Mouse (Mus musculus) CH12.LX (cell line): Measurements from ENCODE around the gene Fam210b. TPM values are rescaled to one million over a fixed set of nuclear protein-coding genes. Genes with fewer than 3 reads are reported as not detected.

Experiments used
- DNase-seq: peaks from one replicate; pipeline ENCODE4 v3.0.0-alpha.2; 2013; ENCODE audit errors: extremely low read depth
- H3K27ac ChIP-seq: 2 replicates; pipeline ENCODE4 v1.5.1; 2012; ENCODE audit warnings: low read depth, mild to moderate bottlenecking, control low read depth, moderate library complexity; ENCODE audit not compliant: insufficient read depth
- H3K27me3 ChIP-seq: replicated peaks from 2 replicates; pipeline ENCODE3; 2012; ENCODE audit warnings: inconsistent platforms
- H3K36me3 ChIP-seq, 2 experiments: replicated peaks in 1 of 2; 2 replicates each; pipeline versions ENCODE3 to v1.6.1; 2012; ENCODE audit warnings: inconsistent platforms in 1 of 2, low read length in 1 of 2, mild to moderate bottlenecking in 1 of 2, mixed read lengths in 1 of 2, moderate library complexity in 1 of 2; ENCODE audit not compliant: control insufficient read depth in 1 of 2, insufficient read depth in 1 of 2
- H3K4me1 ChIP-seq, 2 experiments: 2 replicates each; pipeline ENCODE4 v1.6.1; 2012; ENCODE audit warnings: inconsistent platforms in 1 of 2, moderate library complexity in 1 of 2; ENCODE audit not compliant: insufficient read depth in 2 of 2, control insufficient read depth in 1 of 2
- H3K4me2 ChIP-seq: 2 replicates; pipeline ENCODE4 v1.6.1; 2012; ENCODE audit warnings: low read depth, mild to moderate bottlenecking, control low read depth; ENCODE audit not compliant: poor library complexity, insufficient read depth, severe bottlenecking
- H3K4me3 ChIP-seq, 3 experiments: fragments of 150-350 bp in 1 of 3; sonication (generic) in 1 of 3; replicated peaks in 1 of 3; 2 replicates each; pipeline versions ENCODE3 to v1.5.1; 2011 to 2012; ENCODE audit warnings: low read depth in 2 of 3, low read length in 2 of 3, mild to moderate bottlenecking in 2 of 3, moderate library complexity in 2 of 3, control low read depth in 1 of 3, improper control_type of control experiment in 1 of 3, inconsistent platforms in 1 of 3, mixed read lengths in 1 of 3; ENCODE audit not compliant: poor library complexity in 1 of 3
- H3K79me2 ChIP-seq: replicated peaks from 2 replicates; pipeline ENCODE4 v1.6.1; 2012; ENCODE audit warnings: mild to moderate bottlenecking, moderate library complexity; ENCODE audit not compliant: control insufficient read depth, poor library complexity, insufficient read depth, severe bottlenecking; ENCODE audit errors: extremely low read depth
- H3K9ac ChIP-seq: 2 replicates; pipeline ENCODE4 v1.6.1; 2012; ENCODE audit warnings: low read depth, mild to moderate bottlenecking, control low read depth, moderate library complexity; ENCODE audit not compliant: insufficient read depth
- H3K9me3 ChIP-seq: replicated peaks from 2 replicates; pipeline ENCODE3; 2012; ENCODE audit warnings: low read length, inconsistent platforms, mixed read lengths
- CHD1 ChIP-seq: IDR thresholded peaks from 2 replicates; pipeline ENCODE4 v1.6.1; 2012; ENCODE audit warnings: low read depth, low read length, improper control_type of control experiment, inconsistent platforms
- CTCF ChIP-seq, 2 experiments: IDR thresholded peaks in 1 of 2; conservative IDR thresholded peaks in 1 of 2; 2 replicates each; pipeline ENCODE4 v1.5.1; 2011 to 2012; ENCODE audit warnings: low read depth in 2 of 2, low read length in 2 of 2, improper control_type of control experiment in 1 of 2, inconsistent platforms in 1 of 2, mild to moderate bottlenecking in 1 of 2, moderate library complexity in 1 of 2
- ELF1 ChIP-seq: IDR thresholded peaks from 2 replicates; pipeline ENCODE4 v1.6.1; 2014; ENCODE audit warnings: low read depth, mild to moderate bottlenecking, inconsistent platforms, low read length, improper control_type of control experiment
- GABPA ChIP-seq: IDR thresholded peaks from 2 replicates; pipeline ENCODE4 v1.6.1; 2012; ENCODE audit warnings: low read depth, low read length, improper control_type of control experiment, inconsistent platforms; ENCODE audit not compliant: insufficient replicate concordance
- HCFC1 ChIP-seq: IDR thresholded peaks from 2 replicates; pipeline ENCODE4 v1.6.1; 2012; ENCODE audit warnings: low read depth, mild to moderate bottlenecking, inconsistent platforms, low read length, improper control_type of control experiment
- MAFK ChIP-seq: IDR thresholded peaks from 2 replicates; pipeline ENCODE4 v1.6.1; 2011; ENCODE audit warnings: low read length, improper control_type of control experiment; ENCODE audit not compliant: insufficient replicate concordance
- MAX ChIP-seq: IDR thresholded peaks from 2 replicates; pipeline ENCODE4 v1.6.1; 2011; ENCODE audit warnings: low read length, improper control_type of control experiment
- MXI1 ChIP-seq: IDR thresholded peaks from 2 replicates; pipeline ENCODE4 v1.6.1; 2011; ENCODE audit warnings: mild to moderate bottlenecking, low read depth, low read length, improper control_type of control experiment
- MYC ChIP-seq: IDR thresholded peaks from 2 replicates; pipeline ENCODE4 v1.6.1; 2011; ENCODE audit warnings: low read depth, mild to moderate bottlenecking, improper control_type of control experiment, low read length
- NRF1 ChIP-seq: IDR thresholded peaks from 2 replicates; pipeline ENCODE4 v1.6.1; 2014; ENCODE audit warnings: low read depth, mild to moderate bottlenecking, inconsistent platforms, low read length, improper control_type of control experiment, moderate library complexity
- POLR2A ChIP-seq: IDR thresholded peaks from 2 replicates; pipeline ENCODE4 v1.6.1; 2011; ENCODE audit warnings: low read depth, mild to moderate bottlenecking, improper control_type of control experiment, low read length
- POLR2AphosphoS2 ChIP-seq: IDR thresholded peaks from 2 replicates; pipeline ENCODE4 v1.6.1; 2011; ENCODE audit warnings: low read depth, low read length, improper control_type of control experiment
- RAD21 ChIP-seq: IDR thresholded peaks from 2 replicates; pipeline ENCODE4 v1.6.1; 2011; ENCODE audit warnings: low read depth, mild to moderate bottlenecking, low read length, improper control_type of control experiment, moderate library complexity
- RCOR1 ChIP-seq: conservative IDR thresholded peaks from 2 replicates; pipeline ENCODE4 v1.6.1; 2012; ENCODE audit warnings: low read depth, mild to moderate bottlenecking, inconsistent platforms, low read length, improper control_type of control experiment
- SMC3 ChIP-seq: IDR thresholded peaks from 2 replicates; pipeline ENCODE4 v1.6.1; 2011; ENCODE audit warnings: low read depth, low read length, improper control_type of control experiment
- TBP ChIP-seq: conservative IDR thresholded peaks from 2 replicates; pipeline ENCODE4 v1.6.1; 2011; ENCODE audit warnings: low read depth, low read length, improper control_type of control experiment
- TCF12 ChIP-seq: IDR thresholded peaks from 2 replicates; pipeline ENCODE4 v1.6.1; 2014; ENCODE audit warnings: low read depth, mild to moderate bottlenecking, inconsistent platforms, low read length, improper control_type of control experiment
- UBTF ChIP-seq: IDR thresholded peaks from 2 replicates; pipeline ENCODE4 v1.6.1; 2012; ENCODE audit warnings: low read depth, mild to moderate bottlenecking, inconsistent platforms, low read length, improper control_type of control experiment, moderate library complexity
- USF1 ChIP-seq: IDR thresholded peaks from 2 replicates; pipeline ENCODE4 v1.6.1; 2014; ENCODE audit warnings: low read depth, mild to moderate bottlenecking, inconsistent platforms, low read length, improper control_type of control experiment
- USF2 ChIP-seq: conservative IDR thresholded peaks from 2 replicates; pipeline ENCODE4 v1.6.1; 2011; ENCODE audit warnings: low read depth, low read length, improper control_type of control experiment
- ZC3H11A ChIP-seq: IDR thresholded peaks from 2 replicates; pipeline ENCODE4 v1.6.1; 2012; ENCODE audit warnings: low read depth, mild to moderate bottlenecking, inconsistent platforms, low read length, improper control_type of control experiment
- ZMIZ1 ChIP-seq: IDR thresholded peaks from 2 replicates; pipeline ENCODE4 v1.6.1; 2012; ENCODE audit warnings: low read depth, mild to moderate bottlenecking, inconsistent platforms, low read length, improper control_type of control experiment
- ZNF384 ChIP-seq: IDR thresholded peaks from 2 replicates; pipeline ENCODE4 v1.6.1; 2012; ENCODE audit warnings: low read depth, low read length, improper control_type of control experiment, inconsistent platforms
- dilution Hi-C: fragments of 300-500 bp; cut with MboI; formaldehyde crosslinking; loops from 2 replicates; pipeline ENCODE4 v1.14.3; 2020; ENCODE audit warnings: low sequenced_read_pairs; ENCODE audit not compliant: extremely low pct_unique_long_range_greater_than_20kb, extremely low pct_ligation_motif_present
- in situ Hi-C: fragments of 300-500 bp; cut with MboI; formaldehyde crosslinking; loops from 3 replicates; pipeline ENCODE4 v1.14.3; 2019; ENCODE audit warnings: low sequenced_read_pairs, low pct_ligation_motif_present, low pct_unique_long_range_greater_than_20kb, mixed read lengths
- polyA plus RNA-seq: library from polyadenylated mRNA; unstranded; fragments of >175 nt; gene quantifications from 2 replicates; pipeline ENCODE4 v1.2.1, GENCODE M21; 2012; ENCODE audit warnings: low read depth; ENCODE audit not compliant: insufficient read length
- total RNA-seq, 2 experiments: library from RNA; depleted of rRNA; stranded (reverse); fragments of 300-350 nt in 1 of 2; fragments of >200 nt in 1 of 2; gene quantifications; 2 replicates each; pipeline ENCODE4 v1.2.3; 2012 to 2014

Gene Fam210b
- total and polyA plus RNA-seq, 3 experiments = 0.68 to 1.5 (median 1.2) TPM

- H3K79me2 ChIP-seq = no peaks in the 10 kb centered on the region
- H3K27me3 ChIP-seq = peaks cover 25% of the 10 kb centered on the region
- no peak overlapping the region for H3K4me3 ChIP-seq
- H3K36me3 ChIP-seq = no peaks in the 10 kb centered on the region
- H3K4me1 ChIP-seq = peaks cover 4 to 5% of the 10 kb centered on the region in 2 experiments; a peak in 1 of 4 replicates
- H3K27ac ChIP-seq = no peak overlapping the region
- in situ Hi-C loops = no loop called here
- TF ChIP-seq MAX (no peak), CHD1 (no peak), HCFC1 (no peak), RAD21 (no peak)
- TF ChIP-seq, all 38 proteins: peak for 0
- H3K4me2 ChIP-seq = no peak overlapping the region
- no peak for DNase-seq
- peaks cover 5% of the 10 kb centered on the region for H3K9me3 ChIP-seq
- H3K9ac ChIP-seq = no peak overlapping the region
- dilution Hi-C loops = no loop called here
These were observed 1.7 kb downstream of the Fam210b start for GRCm38 (mm10) chr2:172346933-172347611.

DNA sequence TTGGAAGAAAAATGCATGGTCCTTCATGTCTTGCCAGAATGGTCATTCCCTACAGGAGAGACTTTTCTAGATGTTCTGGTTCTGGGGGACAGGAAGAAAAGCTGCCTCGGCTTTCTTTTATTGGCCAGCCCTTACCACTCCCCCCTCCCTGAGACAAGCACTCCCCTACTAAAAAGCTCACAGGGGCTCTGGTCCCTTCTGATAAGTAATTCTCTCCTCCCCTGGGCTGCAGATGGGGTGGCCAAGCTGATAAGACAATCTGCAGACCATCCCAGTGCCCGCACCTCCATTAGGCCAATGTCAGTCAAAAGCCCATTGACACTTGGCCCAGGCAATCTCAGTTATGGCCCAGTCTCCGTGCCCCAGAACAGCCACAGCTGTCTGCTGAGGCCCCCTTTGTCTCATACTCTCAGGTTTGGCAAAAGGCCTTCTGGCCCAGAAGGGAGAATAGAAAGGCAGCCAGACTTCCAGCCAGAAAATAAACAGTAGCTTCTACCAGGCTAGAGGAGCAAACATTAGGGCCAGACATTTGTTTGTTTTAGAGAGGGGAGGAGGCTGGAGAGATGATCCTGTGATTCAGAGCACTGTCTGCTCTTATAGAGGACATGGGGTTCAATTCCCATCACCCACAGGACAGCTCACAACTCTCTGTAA, 3.1 kb downstream of the Fam210b start:
- Histone ChIP-seq H3K4me2 (no peak overlapping the region), H3K9me3 (peaks cover 5% of the 10 kb centered on the region), H3K9ac (no peak overlapping the region), H3K4me3 (no peak overlapping the region), H3K27ac (no peak overlapping the region), H3K79me2 (no peaks in the 10 kb centered on the region), H3K27me3 (peaks cover 11% of the 10 kb centered on the region), H3K4me1 (peaks cover 4 to 5% of the 10 kb centered on the region in 2 experiments; a peak in 1 of 4 replicates), H3K36me3 (peaks cover 0 to 9% of the 10 kb centered on the region in 2 experiments)
- dilution Hi-C loops (no loop called here), in situ Hi-C loops (no loop called here)
- no peak for TF ChIP-seq SMC3
- no peak for TF ChIP-seq GABPA
- TF ChIP-seq ZNF384 = no peak
- TF ChIP-seq USF1 = no peak
- no peak for TF ChIP-seq MXI1
- no peak for TF ChIP-seq MYC
- TF ChIP-seq TBP = no peak
- no peak for DNase-seq

- Histone ChIP-seq H3K9me3 (peaks cover 5% of the 10 kb centered on the region), H3K27ac (no peak overlapping the region), H3K4me1 (peaks cover 2 to 3% of the 10 kb centered on the region in 2 experiments; a peak in 1 of 4 replicates), H3K36me3 (peaks cover 0 to 20% of the 10 kb centered on the region in 2 experiments), H3K9ac (no peak overlapping the region), H3K4me2 (no peak overlapping the region), H3K79me2 (no peaks in the 10 kb centered on the region), H3K27me3 (peaks cover 2% of the 10 kb centered on the region), H3K4me3 (no peak overlapping the region)
- no peak for TF ChIP-seq HCFC1
- TF ChIP-seq MAX = no peak
- TF ChIP-seq POLR2A = no peak
- no peak for TF ChIP-seq TBP
- TF ChIP-seq NRF1 = no peak
- TF ChIP-seq TCF12 = no peak
- no peak for TF ChIP-seq CTCF (conservative IDR thresholded peaks at IDR 0.05 in 1 of 2, IDR thresholded peaks at IDR 0.05 in 1 of 2; ENCODE audit: low read depth in 2 of 2, low read length in 2 of 2)
- TF ChIP-seq GABPA = no peak
- TF ChIP-seq ZMIZ1 = no peak
- TF ChIP-seq UBTF = no peak
- no peak for TF ChIP-seq MYC
- TF ChIP-seq USF1 = no peak
- TF ChIP-seq ELF1 = no peak
- TF ChIP-seq POLR2AphosphoS2 = no peak
- no peak for TF ChIP-seq USF2
- TF ChIP-seq MAFK = no peak
- no peak for TF ChIP-seq RCOR1
- no peak for TF ChIP-seq ZC3H11A
- TF ChIP-seq ZNF384 = no peak
- in situ Hi-C loops = no loop called here
- dilution Hi-C loops = no loop called here
- DNase-seq = no peak
These were observed 4.4 kb downstream of the Fam210b start for GRCm38 (mm10) chr2:172349776-172350175.
